Mouse (Mus musculus) hindbrain, postnatal 0 days (tissue): ENCODE measurements around the gene 3425401B19Rik. TPM values are rescaled to one million over a fixed set of nuclear protein-coding genes. Genes with fewer than 3 reads are reported as not detected.

Source experiments
- ATAC-seq: fragments of 200-750 bp; cut with Nextera tagmentation; 2 replicates; pipeline ENCODE4 v1.8.0; 2017; ENCODE audit warnings: mild to moderate bottlenecking, moderate TSS enrichment, moderate library complexity
- DNase-seq: peaks from one replicate; pipeline ENCODE4 v3.0.0-alpha.2; 2015; ENCODE audit warnings: low spot score
- H3K27ac ChIP-seq: fragments of 300-500 bp; sonication (generic); 2 replicates; pipeline ENCODE4 v1.5.1; 2014; ENCODE audit warnings: mild to moderate bottlenecking
- H3K27me3 ChIP-seq: fragments of 300-500 bp; sonication (generic); 2 replicates; pipeline ENCODE4 v1.6.1; 2014; ENCODE audit warnings: low read length, mixed read lengths; ENCODE audit not compliant: insufficient read depth
- H3K36me3 ChIP-seq: fragments of 300-500 bp; sonication (generic); 2 replicates; pipeline ENCODE4 v1.6.1; 2014; ENCODE audit warnings: low read length, mixed read lengths; ENCODE audit not compliant: insufficient read depth
- H3K4me1 ChIP-seq: fragments of 300-500 bp; sonication (generic); 2 replicates; pipeline ENCODE4 v1.6.1; 2014; ENCODE audit warnings: antibody characterized with exemption, low read length, mixed read lengths; ENCODE audit not compliant: insufficient read depth
- H3K4me2 ChIP-seq: fragments of 300-500 bp; sonication (generic); 2 replicates; pipeline ENCODE4 v1.6.1; 2014; ENCODE audit warnings: low read depth, mild to moderate bottlenecking, low read length, moderate library complexity, mixed read lengths
- H3K4me3 ChIP-seq: fragments of 300-500 bp; sonication (generic); 2 replicates; pipeline ENCODE4 v1.5.1; 2014; ENCODE audit warnings: low read length
- H3K9ac ChIP-seq: fragments of 300-500 bp; sonication (generic); replicated peaks from 2 replicates; pipeline ENCODE4 v1.6.1; 2014; ENCODE audit warnings: mild to moderate bottlenecking, low read length, moderate library complexity, mixed read lengths
- H3K9me3 ChIP-seq: fragments of 300-500 bp; sonication (generic); 2 replicates; pipeline ENCODE4 v1.6.1; 2016; ENCODE audit warnings: low read length, mixed read lengths
- CTCF ChIP-seq: IDR thresholded peaks from 2 replicates; pipeline ENCODE4 v1.5.1; 2016; ENCODE audit warnings: antibody characterized with exemption, control low read depth, low read depth
- WGBS: fragments of 180-500 bp; shearing (Covaris S2); extraction: QIAGEN DNeasy Blood & Tissue Kit; methylation state at CpG from one replicate; pipeline ENCODE4 v1.1.7; 2014; 5-methylcytosine and 5-hydroxymethylcytosine counted together
- polyA plus RNA-seq: library from polyadenylated mRNA; unstranded; fragments of >200 nt; fragmentation: Nextera tagmentation; extraction: Ambion mirVana; gene quantifications from 2 replicates; pipeline ENCODE4 v1.2.1, GENCODE M21; 2015
- total RNA-seq: library from RNA; depleted of rRNA; stranded (reverse); fragments of >200 nt; gene quantifications from 2 replicates; pipeline ENCODE4 v1.2.3, GENCODE M21; 2014; rRNA removed

The 3425401B19Rik gene
- total RNA-seq (0.21 TPM in 1 of 2 replicates, not detected in the other), polyA plus RNA-seq (0.06 and 0.08 TPM in 2 replicates)

GRCm38 (mm10) chr14:32685124-32685826 lies at the start of gene 3425401B19Rik:
TSS of gene 3425401B19Rik (minus strand) at chr14:32685293.
- no peak for DNase-seq
- Histone ChIP-seq H3K27me3 (no peaks in the 10 kb centered on the region), H3K4me2 (peak within 1 kb of the TSS; percentile 43), H3K4me1 (peaks cover 10% of the 10 kb centered on the region; the same call in 1 of the 2 replicates), H3K27ac (no peak within 1 kb of the TSS), H3K4me3 (peak within 1 kb of the TSS; percentile 11; the same call in 1 of the 2 replicates), H3K9me3 (no peaks in the 10 kb centered on the region), H3K9ac (no peak within 1 kb of the TSS), H3K36me3 (no peaks in the 10 kb centered on the region)
- ATAC-seq, result no peak
- no peak for TF ChIP-seq CTCF
- WGBS, result 71% methylated on average over 16 of the region's 16 CpGs

- WGBS, result 49% methylated on average over 6 of the region's 6 CpGs
- no peak overlapping the region for H3K4me2 ChIP-seq
- ATAC-seq (no peak), DNase-seq (no peak)
- H3K27ac ChIP-seq, result no peak overlapping the region
- no peak for TF ChIP-seq CTCF
- H3K4me1 ChIP-seq, result no peaks in the 10 kb centered on the region
- no peaks in the 10 kb centered on the region for H3K27me3 ChIP-seq
- no peak overlapping the region for H3K4me3 ChIP-seq
- H3K36me3 ChIP-seq, result no peaks in the 10 kb centered on the region
- H3K9ac ChIP-seq, result no peak overlapping the region
- H3K9me3 ChIP-seq, result 0 out of 2 replicates have a peak, but pooled peaks cover 2% of the 10 kb centered on the region
Measured at GRCm38 (mm10) chr14:32732961-32733360, 47.9 kb upstream of the 3425401B19Rik start.

DNA sequence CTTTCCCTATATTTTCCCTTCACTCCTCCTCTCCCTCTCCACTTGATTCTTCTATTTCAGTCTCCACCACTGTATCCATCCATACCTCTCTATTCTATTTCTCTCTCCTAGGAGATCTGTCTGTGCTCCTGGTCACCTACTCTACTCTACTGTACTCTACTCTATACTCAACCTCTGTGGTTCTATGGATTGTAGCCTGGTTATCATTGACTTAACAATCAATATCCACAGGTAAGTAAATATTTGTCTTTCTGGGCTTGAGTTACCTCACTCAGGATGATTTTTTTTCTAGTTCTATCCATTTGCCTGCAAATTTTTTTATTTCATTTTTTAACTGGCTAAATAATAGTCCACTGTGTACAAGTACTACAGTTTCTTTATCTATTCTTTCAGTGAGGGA lies 41.8 kb upstream of the 3425401B19Rik start:
- Histone ChIP-seq H3K9ac (no peak overlapping the region), H3K4me2 (no peak overlapping the region), H3K36me3 (no peaks in the 10 kb centered on the region), H3K4me3 (no peak overlapping the region), H3K27me3 (no peaks in the 10 kb centered on the region), H3K4me1 (no peaks in the 10 kb centered on the region), H3K27ac (no peak overlapping the region), H3K9me3 (0 out of 2 replicates have a peak, but pooled peaks cover 1% of the 10 kb centered on the region)
- DNase-seq, result no peak
- no peak for ATAC-seq
- no peak for TF ChIP-seq CTCF

GRCm38 (mm10) chr14:32721461-32721860 lies 36.4 kb upstream of the 3425401B19Rik start:
- Histone ChIP-seq H3K4me1 (no peaks in the 10 kb centered on the region), H3K9ac (no peak overlapping the region), H3K9me3 (no peaks in the 10 kb centered on the region), H3K4me3 (no peak overlapping the region), H3K36me3 (no peaks in the 10 kb centered on the region), H3K4me2 (no peak overlapping the region), H3K27ac (no peak overlapping the region), H3K27me3 (no peaks in the 10 kb centered on the region)
- whole genome bisulfite sequencing, result 44% methylated on average over 1 of the region's 1 CpGs
- DNase-seq (no peak), ATAC-seq (no peak)
- no peak for TF ChIP-seq CTCF

- Histone ChIP-seq H3K27ac (no peak overlapping the region), H3K27me3 (no peaks in the 10 kb centered on the region), H3K4me2 (no peak overlapping the region), H3K36me3 (no peaks in the 10 kb centered on the region), H3K9ac (no peak overlapping the region), H3K4me1 (no peaks in the 10 kb centered on the region), H3K9me3 (no peaks in the 10 kb centered on the region), H3K4me3 (no peak overlapping the region)
- ATAC-seq, result no peak
- no peak for TF ChIP-seq CTCF
- DNase-seq, result no peak
- WGBS, result 89% methylated on average over 6 of the region's 6 CpGs
Measured at GRCm38 (mm10) chr14:32716763-32717439, 31.8 kb upstream of the 3425401B19Rik start.

GRCm38 (mm10) chr14:32715489-32715888 lies 30.4 kb upstream of the 3425401B19Rik start:
- Histone ChIP-seq H3K4me2 (no peak overlapping the region), H3K9me3 (no peaks in the 10 kb centered on the region), H3K27ac (no peak overlapping the region), H3K27me3 (no peaks in the 10 kb centered on the region), H3K9ac (no peak overlapping the region), H3K4me1 (no peaks in the 10 kb centered on the region), H3K4me3 (no peak overlapping the region), H3K36me3 (no peaks in the 10 kb centered on the region)
- ATAC-seq (no peak), DNase-seq (no peak)
- TF ChIP-seq CTCF, result no peak
- 91% methylated on average over 2 of the region's 2 CpGs for WGBS

DNA sequence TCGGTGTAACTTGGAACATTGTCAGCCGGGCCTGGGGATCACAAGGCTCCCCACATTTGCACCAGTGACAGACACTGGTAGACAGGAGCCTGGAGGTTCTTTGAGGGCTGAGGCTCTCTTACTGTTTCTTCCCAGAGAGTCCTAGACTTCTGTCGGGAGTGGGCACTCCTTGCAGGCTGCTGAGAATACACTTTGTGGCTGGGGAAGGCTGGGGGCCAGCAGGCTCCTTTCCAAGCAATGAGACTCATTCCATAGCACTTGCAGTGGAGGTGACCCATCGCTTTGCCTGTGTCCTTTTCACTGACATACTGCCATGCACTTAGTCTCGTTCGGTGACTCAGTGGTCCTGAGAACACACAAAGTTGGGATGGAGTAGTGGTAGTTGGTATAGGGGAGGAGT lies 30.0 kb upstream of the 3425401B19Rik start:
- no peak overlapping the region for H3K9ac ChIP-seq
- H3K9me3 ChIP-seq, result no peaks in the 10 kb centered on the region
- no peaks in the 10 kb centered on the region for H3K4me1 ChIP-seq
- 75% methylated on average over 6 of the region's 6 CpGs for WGBS
- no peaks in the 10 kb centered on the region for H3K36me3 ChIP-seq
- no peak for TF ChIP-seq CTCF
- no peak overlapping the region for H3K4me2 ChIP-seq
- H3K27me3 ChIP-seq, result no peaks in the 10 kb centered on the region
- no peak overlapping the region for H3K27ac ChIP-seq
- no peak for ATAC-seq
- DNase-seq, result no peak
- H3K4me3 ChIP-seq, result no peak overlapping the region
